Mouse (Mus musculus) ES-Bruce4 (cell line): ENCODE results near the gene Fam229a.

Experiments
- CTCF ChIP-seq: IDR thresholded peaks from one replicate; pipeline ENCODE4 v1.8.1; 2011; ENCODE audit warnings: low read depth, low read length
- EP300 ChIP-seq: IDR thresholded peaks from 2 replicates; pipeline ENCODE4 v1.6.1; 2011; ENCODE audit warnings: low read depth, low read length; ENCODE audit not compliant: insufficient read depth
- POLR2A ChIP-seq: IDR thresholded peaks from one replicate; pipeline ENCODE4 v1.8.1; 2011; ENCODE audit warnings: low read length; ENCODE audit not compliant: insufficient read depth

- TF ChIP-seq CTCF (no peak), POLR2A (no peak), EP300 (no peak)
These were observed 40.1 kb upstream of the Fam229a start for GRCm38 (mm10) chr4:129450851-129451250.
